Mouse (Mus musculus): ENCODE data around the gene Sstr2.

- TF ChIP-seq CTCF (IDR thresholded peaks at IDR 0.05; ENCODE audit: control insufficient read depth, insufficient read depth, insufficient read length) (no peak), USF1 (IDR thresholded peaks at IDR 0.05; ENCODE audit: low read depth) (no peak), MAX (IDR thresholded peaks at IDR 0.05) (no peak), MYOG (IDR thresholded peaks at IDR 0.05; ENCODE audit: control insufficient read depth, extremely low read depth, insufficient read length) (no peak), CEBPB (IDR thresholded peaks at IDR 0.05; ENCODE audit: low read depth) (no peak), MYOD1 (IDR thresholded peaks at IDR 0.05; ENCODE audit: control insufficient read depth, insufficient read length, low read depth) (no peak)
Measured at GRCm38 (mm10) chr11:113617132-113617911, 1.8 kb upstream of the Sstr2 start.

Data from C2C12 (cell line).